Mouse (Mus musculus) MEL (cell line): ENCODE data around the gene Rmdn2.

Experiments
- GATA1 ChIP-seq: IDR thresholded peaks from 2 replicates; pipeline ENCODE4 v1.6.1; 2011; ENCODE audit warnings: low read depth, low read length, improper control_type of control experiment
- NELFE ChIP-seq: IDR thresholded peaks from 2 replicates; pipeline ENCODE4 v1.6.1; 2011; ENCODE audit warnings: low read depth, low read length, improper control_type of control experiment
- POLR2A ChIP-seq, 2 experiments: IDR thresholded peaks; 2 replicates each; pipeline ENCODE4 v1.6.1; 2011 to 2012; ENCODE audit warnings: low read length in 2 of 2, mild to moderate bottlenecking in 2 of 2, control low read depth in 1 of 2, improper control_type of control experiment in 1 of 2, low read depth in 1 of 2, moderate library complexity in 1 of 2; ENCODE audit not compliant: control insufficient read depth in 1 of 2, insufficient read depth in 1 of 2, poor library complexity in 1 of 2
- TBP ChIP-seq: IDR thresholded peaks from 2 replicates; pipeline ENCODE4 v1.8.0; 2011; ENCODE audit warnings: low read depth, low read length, improper control_type of control experiment

DNA sequence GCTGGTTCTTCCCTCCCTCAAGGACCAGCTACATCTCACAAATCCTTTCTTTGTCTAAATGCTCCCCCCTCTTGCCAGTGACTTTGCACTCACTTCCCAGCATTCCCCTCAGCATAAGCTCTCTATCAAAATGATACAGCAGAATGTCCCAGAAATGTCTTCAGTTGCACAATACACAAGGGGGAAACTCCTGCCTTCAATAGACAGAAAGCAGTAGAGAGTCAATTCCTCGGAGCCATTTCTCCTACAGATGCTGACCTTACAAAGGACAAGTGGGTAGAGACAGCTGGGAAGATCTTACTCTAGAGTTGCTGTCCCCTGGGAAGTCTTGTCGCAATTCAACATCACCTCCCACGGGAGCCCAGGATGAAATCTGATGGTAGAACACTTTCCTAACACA, 125.9 kb downstream of the Rmdn2 start:
- TF ChIP-seq TBP (no peak), POLR2A (IDR thresholded peaks at IDR 0.05; ENCODE audit: control insufficient read depth in 1 of 2, insufficient read depth in 1 of 2, low read depth in 1 of 2, low read length in 2 of 2, poor library complexity in 1 of 2) (no peak), GATA1 (no peak), NELFE (no peak)
